Mouse (Mus musculus) kidney, adult 9 months (tissue): ENCODE data around the gene Sqor.

Source experiments
- DNase-seq: peaks from one replicate; pipeline ENCODE4 v3.0.0; 2022

The Sqor gene

GRCm38 (mm10) chr2:122786167-122786566 is 21.1 kb downstream of the Sqor start:
- DNase-seq, result no peak

GRCm38 (mm10) chr2:122789311-122789710 is 24.3 kb downstream of the Sqor start:
- DNase-seq, result peak; percentile 72

GRCm38 (mm10) chr2:122789730-122790129 is 24.7 kb downstream of the Sqor start:
- no peak for DNase-seq

- no peak for DNase-seq
These were observed 39.4 kb downstream of the Sqor start for GRCm38 (mm10) chr2:122804392-122804791.

- DNase-seq, result no peak
These were observed 41.0 kb downstream of the Sqor start for GRCm38 (mm10) chr2:122806040-122806439.

GRCm38 (mm10) chr2:122809027-122809426 is 44.0 kb downstream of the Sqor start:
- DNase-seq, result peak; percentile 29

- no peak for DNase-seq
These were observed 51.9 kb downstream of the Sqor start for GRCm38 (mm10) chr2:122816986-122817385.

GRCm38 (mm10) chr2:122821246-122821645 is 56.2 kb downstream of the Sqor start:
- no peak for DNase-seq

- peak; percentile 63 for DNase-seq
These were observed 60.6 kb downstream of the Sqor start for GRCm38 (mm10) chr2:122825406-122826236.

- peak; percentile 19 for DNase-seq
These were observed 61.3 kb downstream of the Sqor start for GRCm38 (mm10) chr2:122826302-122826701.

GRCm38 (mm10) chr2:122854636-122855035 is 89.6 kb downstream of the Sqor start:
- DNase-seq, result no peak

GRCm38 (mm10) chr2:122855354-122855753 is 90.3 kb downstream of the Sqor start:
- no peak for DNase-seq
